Mouse (Mus musculus) liver, adult 2 months (tissue): Measurements from ENCODE around the gene Slc16a14.

Experiments
- CTCF ChIP-seq: fragments of 200-500 bp; IDR thresholded peaks from 2 replicates; pipeline ENCODE4 v1.5.1; 2011; ENCODE audit warnings: low read depth, low read length, control low read depth
- POLR2A ChIP-seq: fragments of 200-500 bp; IDR thresholded peaks from 2 replicates; pipeline ENCODE4 v1.6.1; 2011; ENCODE audit warnings: low read length, control low read depth; ENCODE audit not compliant: insufficient read depth; ENCODE audit errors: extremely low read depth

DNA sequence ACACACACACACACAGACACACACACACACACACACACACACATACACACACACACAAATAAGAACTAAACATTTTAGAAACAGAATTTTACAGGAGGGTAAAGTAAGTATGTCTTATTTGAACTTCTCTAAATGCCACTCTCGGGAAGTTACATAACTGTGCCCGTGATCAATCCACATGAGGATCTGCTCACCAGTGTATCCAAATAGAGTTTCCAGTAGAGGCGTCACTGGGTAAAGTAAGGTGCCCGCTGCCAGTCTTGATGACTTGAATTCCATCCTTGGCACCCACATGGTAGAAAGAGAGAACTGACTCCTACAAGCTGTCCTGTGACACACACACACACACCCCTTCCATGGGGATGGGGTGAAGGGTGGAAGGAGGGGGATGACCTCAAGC is 52.0 kb downstream of the Slc16a14 start:
- no peak for TF ChIP-seq POLR2A
- TF ChIP-seq CTCF, result no peak
